Mouse (Mus musculus): ENCODE data around the gene Cubn. TPM values are rescaled to one million over a fixed set of nuclear protein-coding genes. Genes with fewer than 3 reads are reported as not detected.

The Cubn gene
- polyA plus RNA-seq, 1 experiment from 2014 or later, result 0.22 TPM

- peak overlapping the region; percentile 88 for H3K27ac ChIP-seq
- H3K4me2 ChIP-seq, result no peak overlapping the region
- WGBS, result 56% methylated on average over 10 of the region's 10 CpGs
Observed at GRCm38 (mm10) chr2:13371072-13371796, 120.4 kb downstream of the Cubn start.

GRCm38 (mm10) chr2:13370556-13370955, 121.1 kb downstream of the Cubn start:
- Histone ChIP-seq H3K9me3 (no peaks in the 10 kb centered on the region), H3K4me2 (no peak overlapping the region), H3K27me3 (no peaks in the 10 kb centered on the region), H3K36me3 (no peaks in the 10 kb centered on the region), H3K9ac (no peak overlapping the region), H3K27ac (no peak overlapping the region), H3K4me3 (no peak overlapping the region), H3K4me1 (replicated peaks) (peaks cover 31% of the 10 kb centered on the region)
- no peak for ATAC-seq (ENCODE audit: low FRiP score)
- 23% methylated on average over 2 of the region's 2 CpGs for WGBS

More at GRCm38 (mm10) chr2:13371072-13371796, 120.4 kb downstream of the Cubn start:
- H3K9ac ChIP-seq, result no peak overlapping the region
- no peaks in the 10 kb centered on the region for H3K27me3 ChIP-seq
- H3K36me3 ChIP-seq, result no peaks in the 10 kb centered on the region
- peaks cover 31% of the 10 kb centered on the region for H3K4me1 ChIP-seq (replicated peaks)
- no peaks in the 10 kb centered on the region for H3K9me3 ChIP-seq
- H3K4me3 ChIP-seq, result no peak overlapping the region
- no peak for ATAC-seq (ENCODE audit: low FRiP score)

GRCm38 (mm10) chr2:13368517-13368916, 123.1 kb downstream of the Cubn start:
- H3K4me3 ChIP-seq, result no peak overlapping the region
- no peak overlapping the region for H3K27ac ChIP-seq
- no peak overlapping the region for H3K9ac ChIP-seq
- no peak overlapping the region for H3K4me2 ChIP-seq
- H3K4me1 ChIP-seq (replicated peaks), result peaks cover 31% of the 10 kb centered on the region
- H3K9me3 ChIP-seq, result no peaks in the 10 kb centered on the region
- ATAC-seq (ENCODE audit: low FRiP score), result no peak
- no peaks in the 10 kb centered on the region for H3K36me3 ChIP-seq
- no peaks in the 10 kb centered on the region for H3K27me3 ChIP-seq
- WGBS, result 70% methylated on average over 3 of the region's 3 CpGs

- no peaks in the 10 kb centered on the region for H3K36me3 ChIP-seq
- no peaks in the 10 kb centered on the region for H3K9me3 ChIP-seq
- H3K27me3 ChIP-seq, result no peaks in the 10 kb centered on the region
- no peak overlapping the region for H3K27ac ChIP-seq
- ATAC-seq (ENCODE audit: low FRiP score), result no peak; the same call in 1 of the 2 replicates
- H3K4me3 ChIP-seq, result no peak overlapping the region
- H3K9ac ChIP-seq, result 0 out of 2 replicates have a peak overlapping the region, but pooled peaks have one; percentile 1
- peaks cover 11% of the 10 kb centered on the region for H3K4me1 ChIP-seq (replicated peaks)
- WGBS, result 65% methylated on average over 7 of the region's 7 CpGs
- no peak overlapping the region for H3K4me2 ChIP-seq
Observed at GRCm38 (mm10) chr2:13357885-13358552, 133.6 kb downstream of the Cubn start.

GRCm38 (mm10) chr2:13352775-13353174, 138.8 kb downstream of the Cubn start:
- H3K4me3 ChIP-seq, result no peak overlapping the region
- no peak overlapping the region for H3K4me2 ChIP-seq
- WGBS, result 93% methylated on average over 3 of the region's 3 CpGs
- ATAC-seq (ENCODE audit: low FRiP score), result no peak
- H3K4me1 ChIP-seq (replicated peaks), result peaks cover under 1% of the 10 kb centered on the region
- H3K27me3 ChIP-seq, result no peaks in the 10 kb centered on the region
- no peak overlapping the region for H3K9ac ChIP-seq
- H3K9me3 ChIP-seq, result no peaks in the 10 kb centered on the region
- no peak overlapping the region for H3K27ac ChIP-seq
- H3K36me3 ChIP-seq, result no peaks in the 10 kb centered on the region

- Histone ChIP-seq H3K4me1 (replicated peaks) (no peaks in the 10 kb centered on the region), H3K27me3 (no peaks in the 10 kb centered on the region), H3K4me3 (no peak overlapping the region), H3K9me3 (no peaks in the 10 kb centered on the region), H3K9ac (no peak overlapping the region), H3K27ac (no peak overlapping the region), H3K36me3 (no peaks in the 10 kb centered on the region), H3K4me2 (no peak overlapping the region)
- WGBS, result 94% methylated on average over 1 of the region's 1 CpGs
- ATAC-seq (ENCODE audit: low FRiP score), result no peak
Observed at GRCm38 (mm10) chr2:13352112-13352728, 139.4 kb downstream of the Cubn start.

- H3K9me3 ChIP-seq, result no peaks in the 10 kb centered on the region
- ATAC-seq (ENCODE audit: low FRiP score), result no peak
- H3K36me3 ChIP-seq, result no peaks in the 10 kb centered on the region
- H3K9ac ChIP-seq, result no peak overlapping the region
- 47% methylated on average over 7 of the region's 7 CpGs for WGBS
- no peak overlapping the region for H3K4me2 ChIP-seq
- no peak overlapping the region for H3K4me3 ChIP-seq
- H3K27me3 ChIP-seq, result no peaks in the 10 kb centered on the region
- no peak overlapping the region for H3K27ac ChIP-seq
- H3K4me1 ChIP-seq (replicated peaks), result no peaks in the 10 kb centered on the region
Observed at GRCm38 (mm10) chr2:13342325-13342926, 149.2 kb downstream of the Cubn start.

- Histone ChIP-seq H3K4me3 (no peak overlapping the region), H3K36me3 (no peaks in the 10 kb centered on the region), H3K4me2 (no peak overlapping the region), H3K4me1 (replicated peaks) (no peaks in the 10 kb centered on the region), H3K9ac (no peak overlapping the region), H3K9me3 (no peaks in the 10 kb centered on the region), H3K27ac (no peak overlapping the region), H3K27me3 (no peaks in the 10 kb centered on the region)
- ATAC-seq (ENCODE audit: low FRiP score), result no peak
- WGBS, result 79% methylated on average over 4 of the region's 4 CpGs
Observed at GRCm38 (mm10) chr2:13335446-13335845, 156.2 kb downstream of the Cubn start.

GRCm38 (mm10) chr2:13329754-13330417, 161.7 kb downstream of the Cubn start:
- Histone ChIP-seq H3K27me3 (no peaks in the 10 kb centered on the region), H3K27ac (no peak overlapping the region), H3K4me1 (replicated peaks) (no peaks in the 10 kb centered on the region), H3K4me2 (no peak overlapping the region), H3K9ac (no peak overlapping the region), H3K9me3 (no peaks in the 10 kb centered on the region), H3K4me3 (no peak overlapping the region), H3K36me3 (no peaks in the 10 kb centered on the region)
- 63% methylated on average over 4 of the region's 4 CpGs for WGBS
- ATAC-seq (ENCODE audit: low FRiP score), result no peak

- Histone ChIP-seq H3K27me3 (no peaks in the 10 kb centered on the region), H3K27ac (no peak overlapping the region), H3K4me3 (no peak overlapping the region), H3K4me2 (no peak overlapping the region), H3K36me3 (no peaks in the 10 kb centered on the region), H3K9me3 (no peaks in the 10 kb centered on the region), H3K9ac (no peak overlapping the region), H3K4me1 (replicated peaks) (no peaks in the 10 kb centered on the region)
- 90% methylated on average over 3 of the region's 3 CpGs for WGBS
- ATAC-seq (ENCODE audit: low FRiP score), result no peak
Observed at GRCm38 (mm10) chr2:13303376-13303775, 188.2 kb downstream of the Cubn start.

GRCm38 (mm10) chr2:13299031-13299430, 192.6 kb downstream of the Cubn start:
- Histone ChIP-seq H3K4me3 (no peak overlapping the region), H3K27me3 (no peaks in the 10 kb centered on the region), H3K9ac (no peak overlapping the region), H3K27ac (no peak overlapping the region), H3K4me1 (replicated peaks) (peaks cover 4% of the 10 kb centered on the region; the same call in 1 of the 2 replicates), H3K4me2 (no peak overlapping the region), H3K36me3 (no peaks in the 10 kb centered on the region), H3K9me3 (no peaks in the 10 kb centered on the region)
- ATAC-seq (ENCODE audit: low FRiP score), result peak; percentile 90
- 29% methylated on average over 3 of the region's 3 CpGs for WGBS

- WGBS, result 43% methylated on average over 5 of the region's 5 CpGs
- Histone ChIP-seq H3K9me3 (no peaks in the 10 kb centered on the region), H3K27me3 (no peaks in the 10 kb centered on the region), H3K4me3 (no peak overlapping the region), H3K27ac (no peak overlapping the region), H3K4me1 (replicated peaks) (peaks cover 4% of the 10 kb centered on the region; the same call in 1 of the 2 replicates), H3K4me2 (no peak overlapping the region), H3K36me3 (no peaks in the 10 kb centered on the region), H3K9ac (no peak overlapping the region)
- ATAC-seq (ENCODE audit: low FRiP score), result no peak
Observed at GRCm38 (mm10) chr2:13297733-13298132, 193.9 kb downstream of the Cubn start.

Measured in hindbrain, embryonic 13.5 days (tissue).